Mouse (Mus musculus): ENCODE measurements at regions not wholly inside any gene's neighbourhood (a gene's known extent, or its start where the extent isn't known, plus 50 kb on each side); places are given as distances from the start of the nearest gene placed in this dataset.

DNA sequence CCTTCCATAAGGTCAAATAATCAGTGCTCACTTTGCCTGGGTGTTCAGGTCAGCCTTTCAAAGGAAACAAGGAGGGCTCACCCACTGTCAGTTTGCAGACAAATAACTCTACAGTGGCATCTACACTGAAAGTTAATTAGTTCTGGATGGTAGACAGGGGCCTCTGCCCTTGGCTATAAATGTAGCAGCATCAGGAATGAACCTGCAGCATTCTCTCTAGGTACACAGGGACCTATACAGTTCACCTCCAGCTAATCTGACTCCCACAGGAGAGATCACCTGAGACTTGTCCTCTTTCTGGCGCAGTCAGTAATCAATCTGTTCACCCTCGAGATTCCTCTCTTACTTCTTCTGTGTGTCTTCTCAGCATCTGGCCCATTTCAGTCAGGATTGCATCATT is 130.3 kb upstream of the Pnpt1 start:
- Histone ChIP-seq H3K9ac (ENCODE audit: insufficient read depth, low read depth) (no peak overlapping the region), H3K4me1 (ENCODE audit: control insufficient read depth in 1 of 2, insufficient read depth in 2 of 2) (no peaks in the 10 kb centered on the region), H3K36me3 (replicated peaks in 1 of 2; ENCODE audit: control insufficient read depth in 1 of 2, insufficient read depth in 1 of 2, low read length in 1 of 2) (no peaks in the 10 kb centered on the region), H3K4me2 (ENCODE audit: insufficient read depth, low read depth, poor library complexity, severe bottlenecking) (no peak overlapping the region), H3K9me3 (replicated peaks; ENCODE audit: low read length) (no peaks in the 10 kb centered on the region), H3K4me3 (replicated peaks in 1 of 3; ENCODE audit: low read depth in 2 of 3, low read length in 2 of 3, poor library complexity in 1 of 3) (no peak overlapping the region), H3K79me2 (replicated peaks; ENCODE audit: control insufficient read depth, extremely low read depth, insufficient read depth, poor library complexity, severe bottlenecking) (no peaks in the 10 kb centered on the region), H3K27ac (ENCODE audit: insufficient read depth, low read depth) (no peak overlapping the region), H3K27me3 (replicated peaks) (no peaks in the 10 kb centered on the region)
- DNase-seq (ENCODE audit: extremely low read depth): no peak
- in situ Hi-C loops (cut with MboI; ENCODE audit: low pct_ligation_motif_present, low pct_unique_long_range_greater_than_20kb, low sequenced_read_pairs): no loop called here
- dilution Hi-C loops (cut with MboI; ENCODE audit: extremely low pct_ligation_motif_present, extremely low pct_unique_long_range_greater_than_20kb, low sequenced_read_pairs): no loop called here
- TF ChIP-seq NELFE (IDR thresholded peaks at IDR 0.05; ENCODE audit: low read depth, low read length): no peak
- TF ChIP-seq POLR2A (IDR thresholded peaks at IDR 0.05; ENCODE audit: low read depth, low read length): no peak
- no peak for TF ChIP-seq MAX (IDR thresholded peaks at IDR 0.05; ENCODE audit: low read length)
- TF ChIP-seq ZC3H11A (IDR thresholded peaks at IDR 0.05; ENCODE audit: low read depth, low read length): no peak
- no peak for TF ChIP-seq ETS1 (conservative IDR thresholded peaks at IDR 0.05; ENCODE audit: low read depth, low read length)
- TF ChIP-seq USF1 (IDR thresholded peaks at IDR 0.05; ENCODE audit: low read depth, low read length): no peak
- TF ChIP-seq MYC (IDR thresholded peaks at IDR 0.05; ENCODE audit: low read depth, low read length): no peak
- TF ChIP-seq SMC3 (IDR thresholded peaks at IDR 0.05; ENCODE audit: low read depth, low read length): no peak
- no peak for TF ChIP-seq MXI1 (IDR thresholded peaks at IDR 0.05; ENCODE audit: low read depth, low read length)
- no peak for TF ChIP-seq RAD21 (IDR thresholded peaks at IDR 0.05; ENCODE audit: low read depth, low read length)

DNA sequence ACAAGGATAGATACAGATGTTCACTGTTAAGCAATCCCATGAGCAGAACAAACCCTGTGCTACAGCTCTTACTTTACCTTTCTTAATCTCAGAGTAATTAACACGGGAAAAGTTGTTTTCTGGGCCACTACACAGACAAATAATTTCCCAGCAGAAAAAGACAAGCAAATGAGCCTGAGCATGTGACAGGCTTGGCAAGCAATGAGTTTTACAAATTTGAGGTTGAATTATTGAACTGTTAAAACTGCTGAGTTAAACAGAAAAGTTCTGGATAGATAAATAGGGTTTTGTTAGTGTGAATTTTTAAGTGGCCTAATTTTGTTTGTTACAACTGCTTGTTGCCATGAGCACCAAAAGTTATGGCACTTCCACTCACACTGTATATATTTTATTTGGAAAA is 113.1 kb upstream of the Pnpt1 start:
- H3K4me2 ChIP-seq (ENCODE audit: insufficient read depth, low read depth, poor library complexity, severe bottlenecking): no peak overlapping the region
- no peaks in the 10 kb centered on the region for H3K36me3 ChIP-seq (replicated peaks in 1 of 2; ENCODE audit: control insufficient read depth in 1 of 2, insufficient read depth in 1 of 2, low read length in 1 of 2)
- TF ChIP-seq MAFK (IDR thresholded peaks at IDR 0.05; ENCODE audit: insufficient replicate concordance, low read length) (no peak), ZNF384 (IDR thresholded peaks at IDR 0.05; ENCODE audit: low read depth, low read length) (no peak), JUN (IDR thresholded peaks at IDR 0.05; ENCODE audit: insufficient read depth, low read depth, low read length) (no peak), SIN3A (IDR thresholded peaks at IDR 0.05; ENCODE audit: low read length) (no peak), CHD2 (IDR thresholded peaks at IDR 0.05; ENCODE audit: low read length) (no peak), SMC3 (IDR thresholded peaks at IDR 0.05; ENCODE audit: low read depth, low read length) (no peak), MEF2A (IDR thresholded peaks at IDR 0.05; ENCODE audit: borderline replicate concordance, low read depth, low read length) (no peak), ZMIZ1 (IDR thresholded peaks at IDR 0.05; ENCODE audit: low read depth, low read length) (no peak), RAD21 (IDR thresholded peaks at IDR 0.05; ENCODE audit: low read depth, low read length) (no peak), POLR2A (IDR thresholded peaks at IDR 0.05; ENCODE audit: low read depth, low read length) (no peak), USF2 (conservative IDR thresholded peaks at IDR 0.05; ENCODE audit: low read depth, low read length) (no peak), USF1 (IDR thresholded peaks at IDR 0.05; ENCODE audit: low read depth, low read length) (no peak), HCFC1 (IDR thresholded peaks at IDR 0.05; ENCODE audit: low read depth, low read length) (no peak), NELFE (IDR thresholded peaks at IDR 0.05; ENCODE audit: low read depth, low read length) (no peak), JUND (conservative IDR thresholded peaks at IDR 0.05; ENCODE audit: low read depth, low read length) (no peak), RCOR1 (conservative IDR thresholded peaks at IDR 0.05; ENCODE audit: low read depth, low read length) (no peak), PAX5 (IDR thresholded peaks at IDR 0.05; ENCODE audit: low read length) (no peak), ETS1 (conservative IDR thresholded peaks at IDR 0.05; ENCODE audit: low read depth, low read length) (no peak), TCF12 (IDR thresholded peaks at IDR 0.05; ENCODE audit: low read depth, low read length) (no peak), CHD1 (IDR thresholded peaks at IDR 0.05; ENCODE audit: low read depth, low read length) (no peak)
- no peak for DNase-seq (ENCODE audit: extremely low read depth)
- no peaks in the 10 kb centered on the region for H3K9me3 ChIP-seq (replicated peaks; ENCODE audit: low read length)
- H3K4me3 ChIP-seq (replicated peaks in 1 of 3; ENCODE audit: low read depth in 2 of 3, low read length in 2 of 3, poor library complexity in 1 of 3): no peak overlapping the region
- no peaks in the 10 kb centered on the region for H3K27me3 ChIP-seq (replicated peaks)
- H3K4me1 ChIP-seq (ENCODE audit: control insufficient read depth in 1 of 2, insufficient read depth in 2 of 2): no peaks in the 10 kb centered on the region
- no peak overlapping the region for H3K27ac ChIP-seq (ENCODE audit: insufficient read depth, low read depth)
- dilution Hi-C loops (cut with MboI; ENCODE audit: extremely low pct_ligation_motif_present, extremely low pct_unique_long_range_greater_than_20kb, low sequenced_read_pairs): no loop called here
- H3K9ac ChIP-seq (ENCODE audit: insufficient read depth, low read depth): no peak overlapping the region
- no peaks in the 10 kb centered on the region for H3K79me2 ChIP-seq (replicated peaks; ENCODE audit: control insufficient read depth, extremely low read depth, insufficient read depth, poor library complexity, severe bottlenecking)
- in situ Hi-C loops (cut with MboI; ENCODE audit: low pct_ligation_motif_present, low pct_unique_long_range_greater_than_20kb, low sequenced_read_pairs): no loop called here
